Mouse (Mus musculus) MN1 (cell line): ENCODE measurements at regions not wholly inside any gene's neighbourhood (a gene's known extent, or its start where the extent isn't known, plus 50 kb on each side); places are given as distances from the start of the nearest gene placed in this dataset.

Experiments used
- DNase-seq: peaks from one replicate; pipeline ENCODE4 v3.0.0-alpha.2; 2016; ENCODE audit warnings: low spot score

DNA sequence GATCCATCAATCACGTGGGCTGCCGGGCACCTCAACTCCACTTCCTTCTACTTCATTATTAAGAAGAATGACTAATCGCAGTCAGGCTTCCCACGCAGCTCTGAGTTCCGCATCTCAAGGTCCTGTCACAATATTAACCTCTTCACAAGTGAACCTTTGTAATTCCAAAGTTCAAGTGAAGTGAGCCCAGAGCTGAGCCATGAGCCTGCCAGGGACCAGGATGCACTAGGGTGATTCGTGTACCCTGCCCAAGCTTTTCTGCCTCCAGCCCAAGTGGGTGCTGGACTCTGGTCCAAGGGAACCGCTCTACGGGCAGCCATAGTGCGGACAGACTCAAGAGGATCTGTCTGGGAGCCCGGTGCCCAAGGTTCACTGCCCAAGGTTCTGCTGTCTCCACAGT, 463.4 kb downstream of the Ajap1 start:
- DNase-seq, result no peak

DNA sequence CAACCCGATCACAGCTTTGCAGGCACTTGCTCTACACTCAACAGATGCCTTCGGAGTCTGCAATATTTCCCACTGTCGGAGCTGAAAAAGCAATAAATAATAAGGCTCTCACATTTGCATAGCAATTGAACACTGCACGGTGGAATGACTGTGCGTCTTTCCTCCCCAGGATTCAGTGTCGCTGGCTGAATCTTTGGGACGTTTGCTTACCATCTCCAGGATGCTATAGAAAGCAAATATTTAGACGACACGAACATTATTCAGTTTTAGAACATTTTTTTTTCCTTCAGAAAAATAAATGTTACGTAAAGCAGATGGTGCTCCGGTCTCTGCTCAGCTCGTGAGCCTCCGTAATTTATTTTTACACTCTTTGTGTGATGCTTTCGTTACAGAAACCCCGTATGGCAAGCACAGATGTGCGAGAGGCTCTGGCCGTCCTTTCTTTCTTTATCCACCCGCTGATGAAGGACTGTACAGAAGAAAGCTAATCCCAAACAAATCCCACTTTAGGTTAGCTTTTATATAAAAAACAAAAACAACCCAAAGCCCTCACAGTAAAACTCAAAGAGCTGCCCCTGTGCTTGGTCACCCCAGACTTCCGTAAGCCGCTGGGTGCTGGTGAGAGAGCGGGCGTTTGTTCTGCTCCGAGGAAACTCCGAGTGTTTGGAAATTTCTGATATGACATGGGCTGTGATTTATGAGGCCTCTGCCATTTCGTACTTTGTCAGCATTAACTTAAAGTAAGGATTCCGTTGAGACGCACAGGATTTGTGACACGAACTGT, 464.3 kb downstream of the Ajap1 start:
- DNase-seq, result no peak

DNA sequence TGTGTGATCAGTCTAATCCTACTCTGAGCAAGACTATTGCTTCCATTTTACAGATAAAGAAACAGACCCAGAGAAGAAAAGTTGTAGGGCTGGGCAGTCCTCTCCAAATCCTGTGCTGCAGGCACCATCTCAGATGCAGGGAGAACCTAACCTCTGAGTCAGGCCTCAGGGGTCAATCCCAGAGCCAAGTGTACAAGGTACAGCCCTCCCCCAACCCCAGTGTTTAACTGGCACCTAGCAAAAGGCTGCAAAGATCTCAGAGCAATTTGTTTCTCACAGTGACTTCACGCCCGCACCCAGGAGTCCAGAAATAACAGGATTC, 464.8 kb downstream of the Ajap1 start:
- DNase-seq, result no peak

DNA sequence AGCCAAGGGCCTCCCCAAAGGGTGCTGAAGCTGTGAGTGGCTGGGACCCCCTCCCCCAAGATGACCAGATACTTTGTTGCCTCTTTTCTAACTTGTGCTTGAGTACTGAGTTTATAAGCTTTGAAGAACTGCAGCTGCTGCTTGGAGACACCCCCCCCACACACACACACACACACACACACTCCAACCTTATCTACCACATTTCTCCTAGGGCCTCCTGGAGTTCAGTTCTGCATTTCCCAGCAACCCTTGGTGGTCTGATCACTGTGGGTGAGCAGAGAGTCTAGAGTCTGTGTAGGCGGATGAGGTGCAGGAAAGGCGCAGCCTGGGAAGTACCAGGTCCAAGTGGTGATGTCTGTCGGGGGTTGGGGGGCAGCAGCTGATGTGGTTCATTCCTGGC, 479.3 kb downstream of the Ajap1 start:
- no peak for DNase-seq

DNA sequence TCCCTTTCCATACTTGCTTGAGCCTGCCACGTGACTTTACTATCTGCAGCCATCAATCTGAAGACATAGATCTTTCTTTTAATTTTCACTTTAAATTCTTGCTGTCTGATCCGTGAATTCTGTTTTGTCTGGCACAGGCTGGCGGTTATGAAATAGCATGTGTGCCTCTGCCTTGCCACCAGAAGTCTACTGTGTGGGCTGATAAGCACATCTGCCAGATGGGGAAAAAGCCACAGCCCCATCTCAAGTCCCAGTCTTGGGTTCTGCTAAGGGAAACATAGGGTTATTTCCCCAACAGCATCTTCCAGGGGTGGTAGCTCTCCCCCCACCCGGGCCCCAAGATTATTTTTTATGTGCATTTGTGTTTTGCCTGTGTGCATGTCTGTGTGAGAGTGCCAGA, 480.1 kb downstream of the Ajap1 start:
- DNase-seq, result no peak

DNA sequence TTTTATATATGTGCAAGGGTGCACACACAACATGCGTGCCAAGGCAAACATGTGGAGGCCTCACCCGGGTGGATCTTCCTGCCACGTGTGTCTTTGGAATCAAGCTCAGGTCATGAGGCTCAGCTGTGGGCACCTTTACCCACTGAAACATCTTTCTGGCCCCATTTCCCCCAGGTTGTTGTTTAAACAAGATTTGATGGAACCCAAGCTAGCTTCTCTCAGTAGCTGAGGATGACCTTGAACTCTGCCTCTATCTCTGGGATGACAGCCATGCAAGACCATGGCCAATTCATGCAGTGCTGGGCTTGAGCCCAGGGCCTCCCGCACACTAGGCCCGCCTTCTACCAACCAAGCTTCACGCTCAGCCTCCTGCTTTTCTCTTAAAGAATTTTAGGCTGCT, 480.9 kb downstream of the Ajap1 start:
- no peak for DNase-seq

DNA sequence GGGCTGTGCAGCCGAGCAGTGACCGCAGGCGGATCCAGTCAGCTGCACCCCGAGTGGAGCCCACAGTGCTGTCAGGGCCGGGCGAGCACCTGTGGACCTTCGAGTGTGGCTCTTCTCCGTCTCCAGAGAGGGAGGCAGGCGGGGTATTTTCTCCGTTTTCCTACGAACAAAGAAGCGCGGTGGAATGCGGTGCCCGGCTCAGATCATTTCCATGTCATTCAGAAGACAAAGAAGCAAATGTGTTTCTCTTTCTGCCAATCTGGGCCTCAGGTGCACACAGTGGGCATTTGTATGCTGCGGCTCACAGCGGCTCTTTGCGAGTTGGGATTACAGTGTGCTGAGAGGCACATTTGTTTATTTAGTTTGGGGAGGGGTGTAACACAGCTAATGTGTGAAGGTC, 483.1 kb downstream of the Ajap1 start:
- no peak for DNase-seq

DNA sequence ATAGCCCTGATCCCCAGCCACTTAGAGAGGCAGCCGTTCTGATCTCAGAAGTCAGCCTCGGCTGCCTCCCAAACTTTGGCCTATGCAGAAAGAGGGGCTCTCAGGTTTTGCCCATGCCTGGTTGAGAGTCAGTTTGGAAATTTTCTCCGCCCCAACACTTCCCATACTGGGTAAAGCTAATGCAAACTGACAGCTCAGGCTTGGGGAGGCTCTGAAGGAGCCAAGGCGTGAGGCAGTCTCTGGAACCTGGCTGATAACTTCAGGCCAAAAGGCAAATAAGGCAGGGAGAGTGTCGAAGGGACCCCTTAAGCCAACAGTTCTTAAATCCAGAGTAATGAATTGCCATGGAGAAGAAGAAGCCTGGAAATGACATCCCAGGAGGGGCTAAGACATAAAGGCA, 485.4 kb downstream of the Ajap1 start:
- DNase-seq, result no peak

DNA sequence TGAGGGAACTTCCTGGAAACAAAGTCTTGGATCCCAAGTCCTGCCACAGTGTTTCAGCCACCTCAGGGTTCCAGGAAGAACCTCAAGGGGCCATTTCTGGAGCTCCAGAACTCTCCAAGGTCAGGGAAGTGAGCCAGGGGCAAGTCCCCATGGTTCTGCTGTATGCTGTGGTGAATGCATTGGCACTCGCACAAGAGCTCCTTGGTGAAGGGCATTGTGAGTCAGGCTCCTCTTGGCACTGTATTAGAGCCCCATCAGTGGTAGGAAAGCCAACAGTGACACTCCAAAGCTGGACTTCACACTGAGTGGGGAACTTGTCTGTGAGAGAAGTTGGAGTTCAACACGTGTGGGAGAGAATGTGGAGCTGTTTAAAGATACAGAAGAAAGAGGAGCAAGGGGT, 486.0 kb downstream of the Ajap1 start:
- DNase-seq, result no peak

DNA sequence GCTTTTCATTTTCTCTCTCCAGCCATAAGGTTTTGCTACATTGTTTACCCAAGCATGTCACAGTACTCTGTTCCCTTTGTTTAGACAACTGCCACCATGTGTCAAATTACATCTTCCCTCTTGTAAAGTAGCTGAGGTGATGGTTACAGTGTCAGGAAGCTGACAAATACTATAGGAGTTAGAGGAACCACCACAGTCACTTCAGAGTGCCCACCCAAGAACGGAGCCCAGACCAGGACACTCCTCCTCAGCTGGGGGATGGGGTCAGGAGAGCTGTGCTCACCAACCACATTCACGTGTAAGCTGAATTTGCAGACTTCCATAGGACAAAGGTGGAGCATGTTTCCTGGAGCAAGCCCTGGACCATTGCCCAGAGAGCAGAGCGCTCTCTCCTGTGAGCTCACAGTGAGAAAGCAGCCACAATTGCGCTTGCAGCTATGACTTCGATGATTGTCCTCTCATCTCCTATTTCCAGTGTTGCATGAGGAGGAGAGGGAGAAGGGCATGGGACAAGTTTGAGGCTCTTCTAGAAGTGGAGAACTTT, 487.5 kb downstream of the Ajap1 start:
- no peak for DNase-seq

DNA sequence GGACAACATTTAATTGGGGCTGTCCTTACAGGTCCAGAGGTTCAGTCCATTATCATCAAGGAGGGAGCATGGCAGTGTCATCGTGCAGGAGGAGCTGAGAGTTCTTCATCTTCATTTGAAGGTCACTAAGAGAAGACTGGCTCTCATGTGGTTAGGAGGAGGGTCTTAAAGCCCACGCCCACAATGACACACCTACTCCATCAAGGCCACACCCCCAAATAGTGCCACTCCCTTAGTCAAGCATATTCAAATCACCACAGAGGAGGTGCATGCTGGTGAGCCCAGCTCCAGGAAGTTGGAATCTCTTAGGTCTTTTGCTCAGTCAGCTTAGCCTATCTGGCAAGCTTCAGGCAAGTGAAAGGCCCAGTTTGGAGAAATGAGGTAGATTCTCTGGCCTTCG, 488.4 kb downstream of the Ajap1 start:
- no peak for DNase-seq

DNA sequence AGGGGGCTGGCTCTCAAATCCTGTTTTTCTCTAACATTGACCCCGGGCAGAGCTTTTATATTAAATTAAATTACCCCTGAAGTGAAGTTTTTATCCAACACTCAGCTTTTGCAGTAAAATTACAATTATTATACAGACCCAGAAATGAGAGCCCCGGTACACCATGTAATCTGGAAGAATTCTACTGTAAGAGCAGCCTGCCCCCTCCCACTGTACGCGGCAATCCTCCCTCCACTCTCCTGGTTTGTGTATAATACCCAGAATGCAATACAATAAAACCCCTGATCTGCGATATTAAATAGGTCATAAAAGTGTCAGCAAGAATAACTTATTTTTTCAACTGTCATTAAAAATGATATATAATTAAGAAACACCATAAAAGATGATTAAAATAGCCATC, 492.3 kb downstream of the Ajap1 start:
- no peak for DNase-seq

DNA sequence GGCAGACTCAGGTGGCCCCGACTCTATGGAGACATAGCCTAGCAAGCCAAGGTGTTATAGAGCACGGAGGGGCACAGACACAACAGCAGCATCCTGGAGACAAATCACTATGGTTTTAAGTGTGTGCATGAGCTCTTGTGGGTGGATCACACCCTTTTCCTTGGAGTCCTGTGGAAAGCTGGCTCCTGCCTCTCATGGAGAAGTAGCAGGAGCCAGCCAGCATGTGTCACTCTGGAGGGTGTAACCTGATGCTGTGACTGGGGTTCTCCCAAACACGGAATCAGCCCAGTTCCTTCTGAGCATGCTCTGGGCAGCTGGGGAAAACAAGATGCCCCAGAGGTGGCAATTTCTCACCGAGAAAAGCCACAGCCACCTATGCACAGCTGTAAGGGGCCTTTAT, 494.9 kb downstream of the Ajap1 start:
- no peak for DNase-seq

DNA sequence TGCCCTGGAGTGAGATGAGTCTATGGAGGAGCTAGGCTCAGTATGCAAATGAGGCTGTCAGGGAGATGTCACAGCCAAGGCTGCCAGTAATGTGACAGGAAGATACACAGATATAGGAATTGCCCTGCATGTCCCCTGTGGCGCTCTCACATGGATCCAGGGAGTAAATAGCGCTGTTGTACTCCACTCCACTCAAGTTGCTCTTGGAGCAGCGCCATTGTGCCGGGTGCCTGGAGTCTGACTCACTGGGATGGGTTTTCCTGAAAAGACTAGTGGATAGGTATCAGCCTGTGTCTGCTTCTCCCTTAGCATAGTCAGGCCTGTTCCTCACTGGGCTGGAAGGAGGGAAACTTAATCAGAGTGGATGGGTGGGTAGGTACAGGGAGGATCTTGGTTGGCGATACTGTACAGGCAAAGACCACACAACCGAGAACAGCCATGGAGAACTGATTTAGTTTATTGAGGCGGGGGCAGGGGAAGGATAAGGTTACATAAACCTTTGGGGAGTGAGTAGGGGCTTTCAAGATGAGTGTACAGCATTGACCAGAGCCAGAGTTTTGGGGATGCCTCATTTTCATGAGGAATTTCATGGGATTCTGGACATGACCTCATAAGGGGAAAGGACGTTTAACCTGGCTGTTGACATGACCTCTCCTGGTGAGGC, 497.5 kb upstream of the Kcnab2 start:
- no peak for DNase-seq

DNA sequence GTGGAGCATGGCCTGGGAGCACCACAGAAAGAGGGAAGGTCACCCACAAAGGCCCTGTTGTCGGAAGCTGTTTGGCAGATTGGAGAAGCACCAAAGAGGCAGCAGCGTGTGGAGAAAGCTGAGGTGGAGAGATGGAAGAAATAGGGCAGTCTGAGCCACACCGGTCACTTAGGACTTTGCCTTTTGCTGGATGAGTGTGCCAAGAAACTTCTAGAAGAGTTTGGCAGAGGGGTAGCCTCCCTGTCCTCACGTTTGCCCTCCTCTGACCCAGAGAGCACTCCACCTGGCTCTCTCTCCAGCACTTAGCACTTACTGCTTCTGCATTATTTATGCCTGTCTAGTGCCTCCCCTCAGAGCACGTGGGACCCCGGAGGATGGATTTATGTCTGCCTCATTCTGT, 485.3 kb upstream of the Kcnab2 start:
- no peak for DNase-seq

DNA sequence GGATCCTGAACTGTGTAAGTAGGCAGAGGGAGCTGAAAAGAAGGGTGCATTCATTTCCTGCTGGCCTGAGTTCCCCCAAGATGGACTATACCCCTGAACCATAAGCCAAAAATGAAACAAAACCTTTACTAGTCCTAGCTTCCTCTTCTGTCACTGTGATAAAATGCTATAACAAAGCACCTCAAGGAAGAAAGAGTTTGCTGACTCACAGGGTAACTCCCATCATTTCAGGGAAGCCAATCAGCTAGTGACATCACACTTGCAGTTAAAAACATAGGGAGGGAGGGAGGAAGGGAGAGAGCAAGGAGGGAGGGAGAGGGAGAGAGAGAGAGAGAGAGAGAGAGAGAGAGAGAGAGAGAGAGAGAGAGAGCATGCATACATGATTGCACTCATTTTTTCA, 484.5 kb upstream of the Kcnab2 start:
- DNase-seq, result no peak

DNA sequence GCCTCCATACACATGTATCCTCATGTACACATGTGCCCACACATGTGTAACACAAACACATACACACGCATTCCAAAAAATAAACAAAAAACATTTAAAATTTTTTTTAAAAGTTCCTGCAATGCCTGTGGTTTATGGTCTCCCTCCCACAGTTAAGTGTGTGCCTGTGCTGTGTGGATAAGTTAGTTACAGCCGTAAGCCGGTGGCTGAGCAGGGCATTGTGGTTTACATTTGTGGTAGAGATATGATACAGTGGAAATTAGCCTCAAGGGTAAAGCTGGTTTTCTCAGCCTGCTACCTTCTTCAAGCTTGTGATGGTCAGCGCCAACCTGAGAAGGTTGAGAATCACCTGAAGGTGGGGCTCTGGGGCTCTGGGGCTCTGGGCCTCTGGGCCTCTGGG, 484.0 kb upstream of the Kcnab2 start:
- no peak for DNase-seq

DNA sequence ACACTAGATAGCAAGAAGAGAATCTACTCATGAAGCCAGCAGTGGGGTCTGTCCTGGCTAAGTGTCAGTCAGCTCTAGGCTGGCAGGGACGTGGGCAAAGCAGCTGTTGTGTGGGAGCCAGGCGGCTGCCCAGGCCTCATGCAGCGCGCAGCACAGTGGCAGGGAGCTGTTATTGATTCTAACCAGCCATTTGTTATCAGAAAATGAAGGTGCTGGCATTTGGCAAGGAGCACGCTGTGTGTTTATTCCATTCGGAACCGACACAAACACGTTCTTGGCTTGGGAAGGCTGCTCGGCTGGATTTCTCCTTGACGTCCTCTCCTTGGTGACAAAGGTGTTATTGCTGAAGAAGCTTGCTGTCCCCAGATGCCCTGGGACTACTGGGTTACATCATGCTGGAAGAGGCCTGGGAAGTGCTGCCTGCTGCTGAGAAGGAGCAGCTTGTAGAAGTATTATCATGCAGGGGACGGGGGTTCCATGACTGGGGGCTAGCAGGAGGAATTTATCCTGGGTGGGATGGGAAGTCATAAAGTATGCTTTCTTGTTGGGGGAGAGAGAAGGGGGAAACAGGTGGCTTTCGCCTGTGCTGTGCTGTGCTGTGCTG, 482.1 kb upstream of the Kcnab2 start:
- no peak for DNase-seq

DNA sequence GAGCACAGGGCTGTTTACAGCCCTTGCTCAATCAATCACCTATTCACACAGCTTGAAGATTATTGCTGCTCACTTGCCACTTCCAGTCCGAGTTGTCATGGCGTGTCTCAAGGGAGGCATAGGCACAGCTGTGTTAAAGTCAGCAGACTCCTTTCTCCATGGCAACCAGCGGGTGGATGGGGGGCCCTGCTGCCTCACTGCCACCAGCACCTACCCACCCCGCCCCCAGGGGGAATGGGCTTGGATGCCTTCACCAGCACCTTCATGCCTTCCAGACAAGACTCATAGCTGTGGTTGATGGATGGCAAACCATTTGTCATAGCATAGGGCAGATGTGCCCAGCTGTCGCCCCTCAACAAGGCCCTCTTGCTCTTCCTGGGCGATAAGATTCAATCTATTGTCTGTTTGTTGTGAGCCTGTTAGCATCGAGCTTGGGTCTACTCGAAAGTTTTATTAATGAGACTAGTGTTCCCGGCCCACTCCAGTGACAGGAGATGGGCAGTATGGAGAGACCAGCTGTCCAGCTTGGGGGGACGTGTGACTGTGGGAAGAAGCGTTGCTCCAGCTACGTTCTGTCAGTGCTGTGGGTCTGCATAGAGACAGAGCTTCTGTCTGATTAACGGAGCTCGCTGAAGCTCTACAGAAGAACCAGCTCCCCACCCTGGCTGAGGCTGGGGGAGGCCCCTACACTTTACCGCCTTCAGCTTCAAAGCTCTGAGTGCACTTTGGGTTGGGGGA, 475.7 kb upstream of the Kcnab2 start:
- no peak for DNase-seq

DNA sequence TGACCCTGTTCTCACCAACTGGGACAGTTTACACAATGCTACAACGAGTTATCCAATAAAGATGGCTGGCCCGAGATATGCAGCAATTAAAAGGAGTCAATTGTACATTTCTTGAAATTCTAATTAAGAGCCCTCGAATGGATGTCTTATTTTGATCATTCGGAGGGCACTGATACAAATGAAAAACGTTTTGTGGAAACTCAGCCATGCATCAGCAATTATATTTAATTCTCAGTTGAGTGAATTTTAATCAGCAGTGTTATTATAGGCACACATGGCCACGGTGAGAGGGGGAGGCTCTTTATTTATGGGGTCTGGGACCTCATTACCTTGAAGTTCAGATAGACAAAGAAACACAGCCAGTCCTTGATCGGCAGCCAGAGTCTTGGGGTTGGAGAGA, 471.3 kb upstream of the Kcnab2 start:
- DNase-seq, result no peak

DNA sequence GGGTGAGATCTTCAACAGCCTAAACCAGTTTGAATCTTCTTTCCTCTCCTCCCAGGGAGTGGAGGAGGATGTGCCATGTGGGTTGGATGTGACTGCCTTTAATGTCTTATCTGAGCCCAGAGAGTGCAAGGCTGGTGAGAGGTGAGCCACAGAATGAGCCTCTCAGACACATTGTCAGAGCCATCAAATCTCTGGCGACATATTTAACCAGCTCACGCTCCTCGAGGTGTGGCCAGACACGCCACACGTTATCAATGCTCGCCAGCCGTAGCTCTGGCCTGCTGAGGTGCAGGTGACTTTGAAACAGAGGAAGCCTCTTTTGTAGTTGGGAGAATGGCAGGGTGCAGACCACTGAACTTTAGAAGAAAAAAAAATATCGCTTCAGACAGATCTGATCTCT, 463.5 kb upstream of the Kcnab2 start:
- no peak for DNase-seq

DNA sequence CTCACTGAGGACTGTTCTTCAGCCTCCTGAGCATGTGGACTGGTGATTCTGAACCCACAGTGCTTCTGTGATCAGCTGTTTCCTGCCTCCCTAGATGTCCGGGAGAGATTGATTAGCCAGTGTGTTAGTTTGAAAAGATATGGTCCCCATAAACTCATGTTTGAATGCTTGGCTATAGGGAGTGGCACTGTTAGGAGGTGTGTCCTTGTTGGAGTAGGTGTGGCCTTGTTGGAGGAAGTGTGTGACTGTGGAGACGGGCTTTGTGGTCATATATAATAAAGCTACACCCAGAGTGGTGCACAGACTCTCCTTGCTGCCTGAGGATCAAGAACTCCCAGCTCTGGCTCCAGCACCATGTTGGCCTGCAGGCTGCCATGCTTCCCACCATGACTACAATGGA, 458.9 kb upstream of the Kcnab2 start:
- no peak for DNase-seq

DNA sequence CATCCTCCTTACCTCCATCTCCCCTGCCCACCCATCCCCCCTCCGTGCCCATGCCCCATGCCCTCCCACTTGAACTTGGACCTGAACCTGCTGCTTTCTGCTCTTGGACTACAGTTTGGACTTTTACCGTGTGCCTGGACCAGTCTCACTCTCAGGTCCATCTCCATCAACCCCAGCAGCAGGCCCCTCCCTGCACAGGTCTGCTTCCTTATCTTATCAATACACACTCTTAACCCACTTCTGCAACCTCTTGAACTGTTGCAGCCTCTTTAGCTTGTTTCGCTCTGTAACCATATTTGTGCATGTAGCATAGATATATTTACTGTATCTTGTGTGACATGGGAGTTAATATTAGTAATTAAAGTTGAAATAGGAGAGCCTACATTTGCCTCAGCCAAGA, 457.8 kb upstream of the Kcnab2 start:
- no peak for DNase-seq
